Mouse (Mus musculus) G1E-ER4 (cell line): ENCODE results near the gene Rpl11. TPM values are rescaled to one million over a fixed set of nuclear protein-coding genes. Genes with fewer than 3 reads are reported as not detected.

ENCODE experiments used
- GATA1 ChIP-seq: IDR thresholded peaks from one replicate; pipeline ENCODE4 v1.8.0; 2012; ENCODE audit warnings: low read length, inconsistent platforms
- polyA plus RNA-seq: library from polyadenylated mRNA; stranded (reverse); fragments of >175 nt; gene quantifications from 2 replicates; pipeline ENCODE4 v1.2.3, GENCODE M21; 2012

Rpl11 gene
- polyA plus RNA-seq, 1 experiment = 1,675 TPM

GRCm38 (mm10) chr4:136081729-136082128 lies 28.5 kb upstream of the Rpl11 start:
- TF ChIP-seq GATA1 = no peak

- no peak for TF ChIP-seq GATA1
Observed at GRCm38 (mm10) chr4:136078649-136079048, 25.4 kb upstream of the Rpl11 start.

- TF ChIP-seq GATA1 = no peak
Observed at GRCm38 (mm10) chr4:136076776-136077538, 23.7 kb upstream of the Rpl11 start.

- TF ChIP-seq GATA1 = no peak
Observed at GRCm38 (mm10) chr4:136071178-136071714, 18.0 kb upstream of the Rpl11 start.

- TF ChIP-seq GATA1 = no peak
Observed at GRCm38 (mm10) chr4:136070592-136070991, 17.4 kb upstream of the Rpl11 start.

- TF ChIP-seq GATA1 = no peak
Observed at GRCm38 (mm10) chr4:136069954-136070353, 16.7 kb upstream of the Rpl11 start.

GRCm38 (mm10) chr4:136069313-136069712 lies 16.1 kb upstream of the Rpl11 start:
- TF ChIP-seq GATA1 = no peak

GRCm38 (mm10) chr4:136063143-136063542 lies 9.9 kb upstream of the Rpl11 start:
- no peak for TF ChIP-seq GATA1

- TF ChIP-seq GATA1 = no peak
Observed at GRCm38 (mm10) chr4:136057916-136058315, 4.7 kb upstream of the Rpl11 start.

GRCm38 (mm10) chr4:136056030-136056429 lies 2.8 kb upstream of the Rpl11 start:
- TF ChIP-seq GATA1 = no peak

GRCm38 (mm10) chr4:136053843-136054242 lies 615 bp upstream of the Rpl11 start:
- TF ChIP-seq GATA1 = no peak

- no peak for TF ChIP-seq GATA1
Observed at GRCm38 (mm10) chr4:136052534-136053246, 538 bp downstream of the Rpl11 start.

- no peak for TF ChIP-seq GATA1
Observed at GRCm38 (mm10) chr4:136052060-136052459, 1.2 kb downstream of the Rpl11 start.

GRCm38 (mm10) chr4:136050226-136050625 lies 3.0 kb downstream of the Rpl11 start:
- no peak for TF ChIP-seq GATA1

GRCm38 (mm10) chr4:136048291-136049032 lies 4.8 kb downstream of the Rpl11 start:
- TF ChIP-seq GATA1 = no peak

GRCm38 (mm10) chr4:136047626-136048025 lies 5.6 kb downstream of the Rpl11 start:
- no peak for TF ChIP-seq GATA1
